Mouse (Mus musculus) hematopoietic stem cell, adult 5-6 weeks (primary cell): Measurements from ENCODE around the gene Olfr1344. TPM values are rescaled to one million over a fixed set of nuclear protein-coding genes. Genes with fewer than 3 reads are reported as not detected.

Experiments
- total RNA-seq: library from RNA; stranded (forward); fragments of 172-1452, 232-1000 nt; gene quantifications from 2 replicates; pipeline ENCODE4 v1.2.3, GENCODE M21; 2017

The Olfr1344 gene
- total RNA-seq, 1 experiment from 2014 or later: not detected

Other genes with a start within 250 kb of the Olfr1344 start
- not detected in 2 replicates for gene Galp, start 241.6 kb upstream of the Olfr1344 start, total RNA-seq
- gene Zscan5b, start 216.4 kb upstream of the Olfr1344 start, total RNA-seq: not detected in 2 replicates
- not detected in 2 replicates for gene Epp13, start 186.0 kb upstream of the Olfr1344 start, total RNA-seq
- gene Zfp667, start 152.1 kb upstream of the Olfr1344 start, total RNA-seq: 6.8 and 15.9 TPM in 2 replicates
- 4.4 and 5.0 TPM in 2 replicates for gene Zfp583, start 107.4 kb upstream of the Olfr1344 start, total RNA-seq
- 1.8 TPM in 2 replicates for gene Gm3854, start 94.9 kb upstream of the Olfr1344 start, total RNA-seq
- gene Zfp78, start 75.4 kb upstream of the Olfr1344 start, total RNA-seq: 6.7 and 11.2 TPM in 2 replicates
- 7.3 and 7.4 TPM in 2 replicates for gene Zfp28, start 55.4 kb upstream of the Olfr1344 start, total RNA-seq
- not detected in 2 replicates for gene Smim17, start 40.0 kb upstream of the Olfr1344 start, total RNA-seq
- not detected in 2 replicates for gene Gm20715, start 28.4 kb upstream of the Olfr1344 start, total RNA-seq
- not detected in 2 replicates for gene Olfr1336, start 17.5 kb downstream of the Olfr1344 start, total RNA-seq
- gene Olfr1346, start 28.4 kb downstream of the Olfr1344 start, total RNA-seq: not detected in 2 replicates
- gene Olfr5, start 48.3 kb downstream of the Olfr1344 start, total RNA-seq: not detected in 2 replicates
- gene Olfr1347, start 61.1 kb downstream of the Olfr1344 start, total RNA-seq: not detected in 2 replicates
- not detected in 2 replicates for gene Olfr1348, start 70.1 kb downstream of the Olfr1344 start, total RNA-seq
- gene Olfr1349, start 84.3 kb downstream of the Olfr1344 start, total RNA-seq: not detected in 2 replicates
- not detected in 2 replicates for gene Olfr1350, start 126.2 kb downstream of the Olfr1344 start, total RNA-seq